Mouse (Mus musculus) urinary bladder, postnatal 10 days (tissue): ENCODE measurements around the gene Hltf.
"Not testable (repeated sequence)": the region's sequence is repeated elsewhere in the genome, so short reads cannot be mapped to it uniquely, and the experiment has no call there.

ENCODE experiments used
- DNase-seq: peaks from one replicate; pipeline ENCODE4 v3.0.0; 2022; ENCODE audit warnings: low spot score

Gene Hltf

DNA sequence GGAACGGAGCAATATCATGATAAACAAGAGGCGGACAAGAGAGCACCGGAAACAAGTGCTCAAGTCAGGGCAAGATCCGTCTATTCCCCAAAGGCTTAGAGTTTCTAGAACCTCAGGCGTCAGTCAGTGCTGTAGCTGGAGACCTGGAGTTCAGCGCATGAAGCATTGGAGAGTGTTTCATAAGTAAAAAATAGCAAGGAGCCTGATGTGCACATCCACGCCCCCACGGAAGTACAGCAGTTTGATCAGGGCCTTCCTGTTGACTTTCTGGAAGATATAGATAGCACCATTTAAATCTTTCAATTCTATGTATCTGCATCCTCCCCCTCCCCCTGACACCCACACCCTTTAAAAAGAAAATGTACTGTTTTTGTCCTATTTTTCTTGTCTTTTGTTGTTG is 46.7 kb downstream of the Hltf start:
- no peak for DNase-seq

GRCm38 (mm10) chr3:20104776-20105175 is 47.2 kb downstream of the Hltf start:
- DNase-seq, result no peak

DNA sequence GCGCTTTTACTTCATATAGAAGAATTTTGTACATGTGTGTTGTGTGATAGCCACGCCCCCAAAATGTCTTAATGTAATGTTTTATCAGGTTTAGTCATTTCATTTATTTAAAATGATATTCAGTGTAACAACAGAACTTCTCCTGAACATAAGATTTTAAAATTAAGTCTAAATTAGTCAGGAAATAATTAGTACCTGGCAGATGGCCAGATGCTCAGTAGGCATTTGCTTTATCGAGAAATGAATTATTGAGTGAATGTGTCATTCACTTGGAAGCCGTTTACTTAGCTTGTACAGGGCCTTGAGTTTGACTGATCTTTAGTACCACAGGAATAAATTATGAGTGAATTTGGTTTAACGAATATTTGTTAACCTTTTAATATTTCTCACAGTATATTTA is 51.3 kb downstream of the Hltf start:
- DNase-seq, result no peak

DNA sequence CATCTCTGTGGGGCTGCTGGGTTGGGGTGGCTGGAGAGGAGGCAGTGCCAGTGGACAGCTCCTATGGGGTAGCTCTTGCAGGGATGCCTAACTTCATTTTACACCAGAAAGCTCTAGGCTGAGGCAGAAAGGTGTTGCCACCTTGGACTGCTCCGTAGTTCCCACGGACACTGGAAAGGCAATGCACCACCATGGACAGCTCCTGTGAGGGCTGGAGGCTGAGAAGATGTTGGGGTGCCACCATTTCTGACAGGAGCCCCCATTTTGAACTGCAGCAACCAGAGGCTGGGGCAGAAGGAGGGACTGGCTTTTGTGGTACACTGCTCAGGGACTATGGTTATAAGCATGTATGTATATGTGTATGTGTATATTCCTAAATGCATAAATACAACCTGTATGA is 54.3 kb downstream of the Hltf start:
- no peak for DNase-seq

DNA sequence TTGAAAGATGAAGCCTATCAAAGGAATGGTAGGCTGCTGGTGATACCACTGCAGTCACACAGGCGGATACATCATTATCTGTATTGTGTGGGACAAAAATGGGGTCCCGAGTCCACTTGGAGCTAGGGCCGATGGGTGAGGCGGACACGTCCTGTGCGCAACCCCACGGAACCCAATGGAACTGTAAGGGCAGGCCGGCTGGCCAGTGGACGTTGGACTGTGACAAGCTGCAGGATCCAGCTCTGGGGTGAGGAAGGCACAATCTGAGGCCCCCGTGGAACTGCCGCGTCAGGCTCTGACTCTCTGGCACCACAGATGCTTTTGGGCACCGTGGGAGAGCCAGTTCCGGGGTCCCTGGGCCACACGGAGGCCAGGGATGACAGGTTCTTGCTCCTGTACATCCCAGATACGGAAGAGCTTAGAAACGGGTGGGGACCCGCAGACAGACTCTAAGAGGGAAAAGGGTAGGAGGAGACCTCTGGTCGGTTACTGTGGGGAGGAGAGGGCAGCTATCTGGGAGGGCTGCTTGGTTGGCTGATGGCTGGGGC is 61.5 kb downstream of the Hltf start:
- no peak for DNase-seq

DNA sequence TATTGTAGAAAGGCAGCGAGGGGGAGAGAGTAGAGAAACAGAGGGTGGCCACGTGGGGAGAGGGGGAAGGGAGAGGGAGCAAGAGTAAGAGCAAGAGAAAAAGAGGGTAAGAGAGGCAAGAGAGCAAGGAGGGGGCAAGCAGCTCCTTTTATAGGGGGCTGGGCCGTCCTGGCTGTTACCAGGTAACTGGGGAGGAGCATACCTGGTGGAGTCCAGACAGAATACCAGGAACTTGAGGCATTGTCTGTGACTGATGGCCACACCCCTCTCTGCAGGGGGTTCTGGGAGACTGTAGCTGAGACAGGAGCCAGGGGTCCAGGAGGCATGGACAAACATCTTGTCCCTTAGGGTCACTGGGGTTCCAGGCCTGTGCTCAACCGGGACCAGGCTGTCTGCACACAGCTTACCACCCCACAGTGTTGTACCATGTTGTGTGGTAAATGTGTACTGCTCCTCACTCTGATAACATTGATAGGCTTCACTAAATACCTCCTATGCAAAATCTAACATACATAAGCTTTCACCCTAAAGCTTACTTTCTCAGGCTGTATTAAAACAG is 62.2 kb downstream of the Hltf start:
- DNase-seq, result no peak

DNA sequence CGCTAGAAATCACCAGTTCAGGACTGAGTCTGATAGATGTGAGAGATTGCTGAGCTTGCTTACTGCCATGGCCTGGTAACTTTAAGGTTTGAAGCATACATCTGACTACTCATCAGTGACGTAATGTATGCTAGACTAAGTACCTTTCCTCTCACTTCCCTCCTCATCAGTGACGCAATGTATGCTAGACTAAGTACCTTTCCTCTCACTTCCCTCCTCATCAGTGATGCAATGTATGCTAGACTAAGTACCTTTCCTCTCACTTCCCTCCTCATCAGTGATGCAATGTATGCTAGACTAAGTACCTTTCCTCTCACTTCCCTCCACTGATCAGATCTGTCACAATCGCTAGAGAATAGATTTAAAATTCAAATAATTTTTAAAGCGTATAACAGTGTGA is 64.0 kb downstream of the Hltf start:
- not testable (repeated sequence) for DNase-seq

- DNase-seq, result no peak
These were observed 68.0 kb downstream of the Hltf start for GRCm38 (mm10) chr3:20125604-20126003.

- DNase-seq, result no peak
These were observed 69.5 kb downstream of the Hltf start for GRCm38 (mm10) chr3:20127047-20127595.

DNA sequence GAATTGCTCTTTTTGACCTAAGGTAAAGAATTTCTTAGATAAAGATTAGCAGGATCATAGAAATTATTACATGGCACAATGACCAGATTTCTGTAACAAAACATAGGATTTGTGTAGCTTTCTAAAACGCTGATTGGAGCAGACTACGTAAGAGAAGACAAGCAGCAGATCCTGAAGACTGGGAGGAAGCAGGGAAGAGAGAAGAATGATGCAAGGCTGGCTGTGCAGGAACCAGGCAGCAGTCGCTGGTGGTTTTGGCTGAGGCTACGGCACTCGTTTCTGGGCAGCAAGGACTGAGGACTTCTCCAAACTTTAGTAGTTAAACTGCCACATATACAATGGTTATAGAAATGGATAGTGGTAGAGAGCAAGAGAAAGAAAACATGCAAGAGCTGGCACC is 71.9 kb downstream of the Hltf start:
- DNase-seq, result no peak

DNA sequence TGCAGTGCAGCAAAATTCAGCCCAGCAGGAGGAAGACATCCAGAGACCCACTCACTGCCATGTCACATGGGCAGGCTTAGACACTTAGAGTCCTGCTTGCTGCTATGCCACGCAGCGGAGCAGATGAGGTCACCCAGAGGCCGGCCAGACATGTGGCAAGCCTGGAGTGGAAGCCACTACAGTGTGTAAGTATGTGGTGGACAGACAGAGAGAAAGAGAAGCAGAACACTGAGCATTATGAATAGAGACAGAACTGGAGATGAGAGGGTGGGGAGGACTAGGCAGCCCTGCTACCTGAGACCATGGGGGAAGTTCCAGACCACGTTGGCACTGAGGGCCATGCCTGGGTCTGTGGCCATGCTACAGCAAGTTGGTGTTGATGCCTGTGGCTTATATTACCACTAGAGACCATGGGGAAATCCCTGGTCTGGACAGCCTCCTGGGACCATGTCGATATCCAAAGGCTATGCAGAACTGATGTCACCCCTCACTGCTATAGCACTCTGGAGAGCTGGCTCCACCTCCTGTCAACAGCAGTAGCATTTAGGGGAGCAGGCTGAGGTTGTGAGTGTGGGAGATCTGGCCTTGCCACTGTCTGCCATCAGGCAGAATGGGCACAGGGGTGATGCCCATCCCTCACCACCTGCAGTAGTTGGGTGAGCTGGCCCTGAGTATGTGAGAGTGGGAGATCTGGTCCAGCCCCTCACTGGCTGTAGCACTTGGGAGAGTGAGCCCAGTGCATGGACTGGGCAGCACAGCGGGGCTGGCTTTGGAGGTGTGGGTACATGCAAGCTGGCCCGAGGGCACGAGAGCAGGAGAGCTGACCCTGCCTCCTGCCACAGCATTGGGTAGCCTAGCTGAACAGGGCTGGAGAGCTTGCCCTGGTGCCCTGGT is 73.1 kb downstream of the Hltf start:
- no peak for DNase-seq

- no peak for DNase-seq
These were observed 73.7 kb downstream of the Hltf start for GRCm38 (mm10) chr3:20131350-20131720.

GRCm38 (mm10) chr3:20132731-20133130 is 75.1 kb downstream of the Hltf start:
- DNase-seq, result no peak

- DNase-seq, result no peak
These were observed 76.1 kb downstream of the Hltf start for GRCm38 (mm10) chr3:20133745-20134144.

- no peak for DNase-seq
These were observed 76.9 kb downstream of the Hltf start for GRCm38 (mm10) chr3:20134545-20134944.

- DNase-seq, result no peak
These were observed 79.4 kb downstream of the Hltf start for GRCm38 (mm10) chr3:20136868-20137581.

DNA sequence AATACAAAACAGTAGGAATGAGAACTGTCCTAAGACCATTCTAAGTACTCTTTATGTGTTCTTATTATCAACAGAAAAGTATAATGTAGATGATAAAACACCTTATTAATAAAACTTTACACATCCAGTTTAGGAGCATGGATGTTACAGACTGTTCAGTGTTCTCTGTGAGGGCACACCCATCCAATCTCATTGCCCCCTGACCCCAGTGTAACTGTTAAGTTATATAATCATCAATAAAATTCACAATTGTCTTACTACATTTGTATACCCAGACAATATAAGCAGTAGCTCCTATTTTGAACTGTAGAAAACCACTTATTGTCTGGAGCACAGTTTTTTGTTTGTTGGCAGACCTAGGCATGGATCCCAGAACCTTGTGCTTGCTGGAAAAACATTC is 83.6 kb downstream of the Hltf start:
- DNase-seq, result no peak

DNA sequence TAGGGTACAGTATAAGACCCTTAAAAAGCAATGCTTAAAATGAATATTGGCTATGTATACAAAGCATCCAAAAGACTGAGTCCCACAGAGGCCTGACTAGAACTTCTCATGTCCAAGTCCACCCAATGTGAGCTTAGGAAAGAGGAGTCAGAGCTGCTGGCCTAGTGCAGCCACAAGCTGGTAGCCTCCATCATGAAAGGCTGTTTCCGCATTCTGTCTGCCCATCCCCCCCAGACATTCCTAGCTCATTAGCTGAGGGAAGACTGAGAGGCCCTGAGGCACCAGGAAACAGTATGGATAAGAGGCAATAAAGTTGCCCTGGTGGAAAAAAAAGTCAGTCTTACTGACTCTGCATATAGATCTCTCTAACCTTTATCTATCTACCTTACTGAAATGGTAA is 84.1 kb downstream of the Hltf start:
- no peak for DNase-seq

DNA sequence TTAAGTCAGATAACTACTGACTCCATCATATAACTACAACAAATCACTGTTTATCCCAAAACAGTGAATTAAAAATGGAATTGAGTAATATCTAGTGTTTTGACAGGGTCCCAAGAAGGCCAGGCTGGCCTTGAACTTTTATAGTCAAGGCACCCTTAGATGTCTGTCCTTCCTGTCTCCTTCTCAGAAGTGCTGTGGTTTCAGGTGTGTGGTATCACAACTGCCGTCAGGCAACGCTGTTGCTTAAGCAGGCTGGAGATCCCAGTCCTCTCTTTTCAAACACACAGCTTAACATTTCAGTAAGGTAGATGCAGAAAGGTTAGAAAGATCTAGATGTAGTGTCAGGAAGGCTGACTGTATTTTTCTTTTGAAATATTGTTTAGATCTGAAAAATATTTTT is 84.5 kb downstream of the Hltf start:
- no peak for DNase-seq

DNA sequence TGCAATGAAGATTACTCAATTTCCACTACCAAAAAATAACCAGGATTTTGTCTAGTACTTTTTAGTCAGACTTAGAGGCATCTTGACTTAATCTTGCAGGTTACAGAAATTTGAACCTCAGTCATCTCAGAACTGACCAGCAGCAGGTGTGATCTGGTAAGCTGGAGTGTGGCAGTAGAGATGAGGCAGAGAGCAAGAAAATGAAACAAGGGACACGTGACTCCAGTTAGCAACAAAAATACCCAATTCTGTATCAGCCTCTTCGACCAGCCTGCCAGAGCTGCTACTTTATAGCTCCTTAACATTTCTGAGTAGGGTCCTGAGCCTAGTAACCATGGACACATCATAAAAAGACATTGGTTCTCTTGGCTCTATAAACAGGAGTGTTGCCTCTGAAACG is 85.0 kb downstream of the Hltf start:
- no peak for DNase-seq

GRCm38 (mm10) chr3:20143726-20144125 is 86.1 kb downstream of the Hltf start:
- no peak for DNase-seq

DNA sequence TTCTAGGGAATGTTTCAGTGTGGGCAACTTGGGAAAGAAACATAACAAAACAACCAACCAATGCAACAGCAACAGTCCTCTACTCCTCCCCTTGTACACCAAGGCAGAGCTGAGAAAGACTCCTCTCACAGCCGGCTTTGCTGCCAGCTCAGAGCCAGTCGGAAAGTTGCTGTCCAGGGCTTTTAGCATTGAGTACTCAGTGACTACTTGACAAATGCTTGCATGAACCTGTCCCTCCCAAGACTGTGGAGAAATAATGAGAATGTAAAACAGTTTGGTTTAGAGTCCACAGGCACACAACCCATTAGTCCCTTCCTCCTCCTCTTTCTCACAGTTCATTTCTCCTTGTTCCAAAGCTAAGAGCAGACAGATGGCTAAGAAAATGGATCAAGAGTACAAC is 86.8 kb downstream of the Hltf start:
- no peak for DNase-seq

GRCm38 (mm10) chr3:20145696-20146113 is 88.1 kb downstream of the Hltf start:
- no peak for DNase-seq
